Mouse (Mus musculus): ENCODE results near the gene Sprtn. TPM values are rescaled to one million over a fixed set of nuclear protein-coding genes. Genes with fewer than 3 reads are reported as not detected.

The Sprtn gene
- total RNA-seq, 2 experiments from 2014 or later = 6.7 to 7.5 TPM

- peak overlapping the region; percentile 100 for H3K27ac ChIP-seq
- H3K4me3 ChIP-seq = peak overlapping the region; percentile 91
- DNase-seq = no peak
- intact Hi-C loops (cut with DNase I) = loop anchor here (5.0 kb wide), 1 partner anchor 86 kb away; no protein-coding TSS in a partner anchor
- TF ChIP-seq CTCF (IDR thresholded peaks at IDR 0.05) = no peak
These were observed 53.2 kb downstream of the Sprtn start for GRCm38 (mm10) chr8:124950865-124951264.

GRCm38 (mm10) chr8:124953188-124953587, 55.5 kb downstream of the Sprtn start:
- H3K4me3 ChIP-seq = no peak overlapping the region
- no peak for TF ChIP-seq CTCF (IDR thresholded peaks at IDR 0.05)
- peak overlapping the region; percentile 68 for H3K27ac ChIP-seq
- intact Hi-C loops (cut with DNase I) = loop anchor here (5.0 kb wide), 1 partner anchor 84 kb away; no protein-coding TSS in a partner anchor
- peak; percentile 50 for DNase-seq

GRCm38 (mm10) chr8:124954572-124955082, 56.9 kb downstream of the Sprtn start:
- no peak for DNase-seq
- Histone ChIP-seq H3K4me3 (no peak overlapping the region), H3K27ac (no peak overlapping the region)
- no peak for TF ChIP-seq CTCF (IDR thresholded peaks at IDR 0.05)
- intact Hi-C loops (cut with DNase I) = loop anchor here (5.0 kb wide), 1 partner anchor 83 kb away; no protein-coding TSS in a partner anchor

Other genes with a start within 250 kb of the Sprtn start
- 10 to 100 TPM; 10.4 to 17.3 TPM for gene 2310022B05Rik, start 234.5 kb upstream of the Sprtn start, total RNA-seq (2021)
- 10 to 100 TPM; 19.3 to 20.8 TPM for gene Ttc13, start 175.9 kb upstream of the Sprtn start, total RNA-seq (2021)
- gene Arv1, start 175.7 kb upstream of the Sprtn start, total RNA-seq (2021) = 1 to 10 TPM; 2.9 to 3.5 TPM
- gene Fam89a, start 146.1 kb upstream of the Sprtn start, total RNA-seq (2021) = 1 to 10 TPM in 1 of 2 experiments, under 1 TPM in 1; 0.54 to 1.2 TPM
- gene Trim67, start 104.8 kb upstream of the Sprtn start, total RNA-seq (2021) = under 1 TPM; 0.06 to 0.10 TPM
- gene Gnpat, start 34.9 kb upstream of the Sprtn start, total RNA-seq (2021) = 100 to 1,000 TPM; 157 to 173 TPM
- 10 to 100 TPM; 29.7 to 34.0 TPM for gene 2810004N23Rik, start 34.8 kb upstream of the Sprtn start, total RNA-seq (2021)
- 1 to 10 TPM; 7.6 to 7.8 TPM for gene Exoc8, start 181 bp upstream of the Sprtn start, total RNA-seq (2021)
- 100 to 1,000 TPM; 159 to 192 TPM for gene Egln1, start 51.4 kb downstream of the Sprtn start, total RNA-seq (2021)
- gene Tsnax, start 115.1 kb downstream of the Sprtn start, total RNA-seq (2021) = 10 to 100 TPM; 74.2 to 82.9 TPM
- 1 to 10 TPM in 1 of 2 experiments, under 1 TPM in 1; 0.84 to 1.3 TPM for gene Disc1, start 156.3 kb downstream of the Sprtn start, total RNA-seq (2021)